Mouse (Mus musculus): ENCODE measurements at regions not wholly inside any gene's neighbourhood (a gene's known extent, or its start where the extent isn't known, plus 50 kb on each side); places are given as distances from the start of the nearest gene placed in this dataset.

DNA sequence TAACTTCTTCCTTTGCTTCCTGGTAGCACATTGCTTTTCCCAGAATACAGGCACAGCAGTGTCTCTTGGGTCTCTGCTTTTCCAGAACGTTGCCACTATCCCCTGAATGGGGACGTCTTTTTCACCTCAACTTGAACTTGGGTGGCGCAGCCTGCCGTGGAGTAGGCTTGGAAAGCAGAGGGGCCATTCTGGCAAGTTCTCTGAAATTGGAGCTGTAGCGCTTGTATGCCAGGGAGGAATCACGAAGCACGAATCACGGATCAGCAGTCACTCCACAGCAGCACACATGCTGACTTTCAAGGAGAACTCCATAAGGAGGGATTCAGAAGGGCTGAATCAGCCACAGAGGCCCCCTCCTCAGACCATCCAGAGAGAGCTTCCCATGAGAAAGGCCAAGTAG is 351.2 kb downstream of the Bcor start:
- no peak for TF ChIP-seq CTCF (conservative IDR thresholded peaks at IDR 0.05; ENCODE audit: low read length)
- no peak for TF ChIP-seq NANOG (IDR thresholded peaks at IDR 0.05; ENCODE audit: borderline replicate concordance, low read length)
